Mouse (Mus musculus): ENCODE measurements around the gene Actl6a.
"Not testable (repeated sequence)": the region's sequence is repeated elsewhere in the genome, so short reads cannot be mapped to it uniquely, and the experiment has no call there.

Actl6a gene

GRCm38 (mm10) chr3:32745426-32745825 is 39.3 kb downstream of the Actl6a start:
- DNase-seq (ENCODE audit: extremely low spot score, low read depth, low spot score) = not testable (repeated sequence)

GRCm38 (mm10) chr3:32748384-32748783 is 42.3 kb downstream of the Actl6a start:
- no peak for DNase-seq (ENCODE audit: extremely low spot score, low read depth, low spot score)

DNA sequence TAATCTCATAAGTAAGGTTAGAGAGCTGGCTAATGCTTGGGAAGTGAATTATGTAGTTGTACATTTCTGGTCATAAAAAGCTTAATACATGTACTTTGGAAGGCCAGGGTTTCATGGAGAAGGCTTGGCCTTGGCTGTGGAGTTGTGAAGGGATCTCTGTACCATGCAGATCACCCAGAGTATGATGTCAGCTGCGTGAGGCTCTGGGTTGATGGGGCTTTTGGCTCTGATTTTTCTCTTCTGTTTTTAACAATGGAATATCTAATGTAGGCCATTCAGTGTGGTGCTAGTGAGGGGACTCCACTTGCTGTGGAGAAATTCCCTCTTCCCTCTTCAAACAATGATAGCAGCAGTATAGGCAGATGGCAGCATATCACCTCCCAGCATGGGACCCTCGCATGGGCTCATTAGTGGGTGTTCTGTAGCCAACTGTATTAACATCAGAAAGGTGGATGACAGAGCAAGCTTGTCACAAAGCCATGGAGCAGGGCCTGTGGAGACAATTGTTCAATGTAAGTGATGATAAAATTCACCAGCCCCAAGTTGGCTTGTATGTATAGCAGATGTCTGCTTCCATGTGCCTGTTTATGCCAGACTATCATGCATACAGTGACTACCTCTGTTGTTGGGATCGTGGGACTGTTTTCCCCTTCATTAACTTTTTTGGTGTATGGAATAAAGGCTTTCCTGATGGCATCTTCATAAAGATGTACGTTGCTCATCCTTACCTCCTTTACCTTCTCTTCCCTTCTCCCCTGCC is 43.9 kb downstream of the Actl6a start:
- no peak for DNase-seq (ENCODE audit: extremely low spot score, low read depth, low spot score)

DNA sequence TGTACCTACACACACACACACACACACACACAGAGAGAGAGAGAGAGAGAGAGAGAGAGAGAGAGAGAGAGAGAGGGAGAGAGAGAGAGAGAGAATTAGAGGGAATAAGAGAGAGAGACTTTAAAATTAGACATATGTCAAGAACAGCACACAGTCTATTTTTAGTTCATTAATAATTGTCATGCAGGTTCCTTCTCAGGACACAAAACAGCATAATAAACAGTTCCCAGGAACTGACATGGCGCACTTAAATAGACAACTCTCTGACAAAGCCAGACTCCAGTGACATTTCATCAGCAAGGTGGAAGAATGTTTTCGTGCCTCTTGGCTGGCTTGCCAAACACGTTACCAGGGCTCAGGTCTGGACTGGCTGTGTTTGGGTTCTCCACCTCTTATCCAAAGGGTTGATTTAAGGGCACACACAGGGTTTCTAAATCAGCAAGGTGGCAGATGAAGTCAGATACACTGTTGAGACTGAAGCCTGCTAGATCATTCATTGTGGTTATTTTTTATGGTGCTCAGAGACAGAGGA is 48.4 kb downstream of the Actl6a start:
- no peak for DNase-seq (ENCODE audit: extremely low spot score, low read depth, low spot score)

DNA sequence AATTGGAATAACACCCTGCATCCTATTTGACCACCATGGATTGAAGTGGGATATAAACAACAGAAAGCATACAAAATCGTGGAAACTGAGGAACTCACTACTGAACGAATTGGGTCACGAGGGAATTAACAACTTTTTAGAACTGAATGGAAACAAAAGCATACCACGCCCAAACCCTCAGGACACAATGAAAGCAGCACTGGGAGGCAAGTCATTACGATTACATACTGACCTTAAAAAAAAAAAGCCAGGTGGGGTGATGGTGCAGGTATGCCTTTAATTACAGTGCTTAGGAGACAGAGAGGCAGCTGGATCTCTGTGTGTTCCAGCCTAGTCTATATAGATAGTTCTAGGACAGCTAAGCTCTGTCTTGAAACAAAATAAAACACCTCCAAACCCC is 53.1 kb downstream of the Actl6a start:
- no peak for DNase-seq (ENCODE audit: extremely low spot score, low read depth, low spot score)

DNA sequence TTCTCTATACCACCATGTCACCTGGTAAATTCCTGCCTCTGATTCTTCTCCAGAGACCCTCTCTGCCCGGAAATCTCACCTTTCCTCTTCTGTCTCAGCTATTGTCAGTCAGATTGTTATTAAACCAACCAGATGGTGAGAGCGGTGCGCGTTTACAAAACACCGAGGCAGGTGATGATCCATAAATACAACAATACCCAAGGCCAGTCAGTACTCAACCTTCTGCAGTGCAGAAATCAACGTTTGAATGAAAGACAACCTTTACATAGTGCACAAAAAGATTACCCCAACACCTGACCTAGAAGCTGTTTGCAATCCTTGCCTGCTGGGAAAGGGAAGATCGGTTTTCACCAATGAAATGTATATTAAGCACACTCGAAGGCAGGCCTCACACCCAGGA is 56.9 kb downstream of the Actl6a start:
- no peak for DNase-seq (ENCODE audit: extremely low spot score, low read depth, low spot score)

DNA sequence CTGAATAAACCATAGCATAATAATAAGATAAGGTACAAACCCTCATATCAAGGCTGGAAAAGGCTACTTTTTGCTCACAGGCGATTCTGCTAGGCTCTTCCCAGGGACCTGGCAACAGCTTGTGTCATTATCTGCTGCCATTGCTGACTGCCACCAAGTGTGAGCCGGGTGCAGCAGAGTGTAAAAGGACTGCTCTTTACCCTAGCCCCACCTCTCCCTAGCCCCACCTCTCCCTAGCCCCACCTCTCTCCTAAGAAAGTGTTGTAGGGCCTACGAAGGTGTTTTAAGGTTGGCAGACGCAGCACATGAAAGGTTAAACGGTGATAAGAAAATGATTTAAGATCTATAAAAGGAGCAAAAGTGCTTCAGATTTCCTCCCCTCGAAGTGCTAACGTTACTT is 57.8 kb downstream of the Actl6a start:
- DNase-seq (ENCODE audit: extremely low spot score, low read depth, low spot score) = no peak

GRCm38 (mm10) chr3:32770781-32771180 is 64.7 kb downstream of the Actl6a start:
- DNase-seq (ENCODE audit: extremely low spot score, low read depth, low spot score) = no peak
